Mouse (Mus musculus): ENCODE results near the gene Ccdc159.

Gene Ccdc159

GRCm38 (mm10) chr9:21927208-21927753 lies at the start of gene Ccdc159, which contains the start of gene Tmem205:
Ccdc159 (plus strand) TSS chr9:21927471.
Tmem205 (minus strand) TSS chr9:21927556.
- peak; percentile 91 to 94 for DNase-seq

GRCm38 (mm10) chr9:21889229-21889628 lies 38.0 kb upstream of the Ccdc159 start:
- DNase-seq: no peak

- peak; percentile 71 to 82 for DNase-seq
Measured at GRCm38 (mm10) chr9:21901223-21901820, 25.9 kb upstream of the Ccdc159 start.

GRCm38 (mm10) chr9:21904031-21904430 lies 23.2 kb upstream of the Ccdc159 start:
- DNase-seq: no peak

GRCm38 (mm10) chr9:21908216-21908615 lies 19.1 kb upstream of the Ccdc159 start:
- no peak for DNase-seq

GRCm38 (mm10) chr9:21909474-21910223 lies 17.6 kb upstream of the Ccdc159 start:
- peak; percentile 55 to 58 for DNase-seq

GRCm38 (mm10) chr9:21916851-21917492 lies 10.3 kb upstream of the Ccdc159 start:
- DNase-seq: no peak

- DNase-seq: peak in 1 of 2 experiments; percentile 68
Measured at GRCm38 (mm10) chr9:21917493-21918034, 9.7 kb upstream of the Ccdc159 start.

GRCm38 (mm10) chr9:21918035-21918592 lies 9.2 kb upstream of the Ccdc159 start, which contains the start of gene Rab3d:
Rab3d (minus strand) TSS chr9:21918192.
- peak; percentile 89 to 96 for DNase-seq

- DNase-seq: no peak
Measured at GRCm38 (mm10) chr9:21918692-21919384, 8.4 kb upstream of the Ccdc159 start.

- no peak for DNase-seq
Measured at GRCm38 (mm10) chr9:21923036-21923435, 4.2 kb upstream of the Ccdc159 start.

GRCm38 (mm10) chr9:21923490-21924098 lies 3.7 kb upstream of the Ccdc159 start:
- DNase-seq: no peak

GRCm38 (mm10) chr9:21924099-21924493 lies 3.2 kb upstream of the Ccdc159 start:
- peak; percentile 57 to 80 for DNase-seq

- no peak for DNase-seq
Measured at GRCm38 (mm10) chr9:21925034-21925433, 2.2 kb upstream of the Ccdc159 start.

- DNase-seq: no peak
Measured at GRCm38 (mm10) chr9:21925506-21925905, 1.8 kb upstream of the Ccdc159 start.

- DNase-seq: peak in 1 of 2 experiments; percentile 6
Measured at GRCm38 (mm10) chr9:21926155-21926554, 1.1 kb upstream of the Ccdc159 start.

GRCm38 (mm10) chr9:21926784-21927183 lies 487 bp upstream of the Ccdc159 start:
- peak in 1 of 2 experiments; percentile 6 for DNase-seq

- no peak for DNase-seq
Measured at GRCm38 (mm10) chr9:21929208-21929607, 1.9 kb downstream of the Ccdc159 start.

GRCm38 (mm10) chr9:21932006-21932405 lies 4.7 kb downstream of the Ccdc159 start:
- no peak for DNase-seq

- no peak for DNase-seq
Measured at GRCm38 (mm10) chr9:21932445-21933137, 5.3 kb downstream of the Ccdc159 start.

- peak in 1 of 2 experiments; percentile 54 for DNase-seq
Measured at GRCm38 (mm10) chr9:21934021-21934420, 6.8 kb downstream of the Ccdc159 start.
